ENCODE assay signal across 22 mouse cellular contexts in genomic region chr1:168272091-168272490, GRCm38 (mm10).
DNase-seq lines count a peak whose midpoint lies in the region; ATAC-seq lines count a peak whose summit lies in the region.
"Had no signal": no experiment of that assay in that cellular context is flagged by ENCODE, and none has a peak within 500 bp of the region (broad histone marks: within the 10 kb centered on the region; RNA-seq: fewer than 3 reads in every experiment).

No protein-coding gene starts in this region.

- H3K27me3 ChIP-seq in heart, embryonic 11.5 days (ENCODE audit: control insufficient read depth, insufficient read depth, low read length): no peaks in the 10 kb centered on the region
- no peaks in the 10 kb centered on the region for H3K27me3 ChIP-seq in megakaryocyte, embryonic 14.5 days (replicated peaks)
- H3K27me3 ChIP-seq: forebrain, embryonic 13.5 days; heart, embryonic 15.5 days; hindbrain, embryonic 15.5 days had no signal

- no peak overlapping the region for H3K4me3 ChIP-seq in heart, embryonic 11.5 days (ENCODE audit: low read depth, low read length)
- H3K4me3 ChIP-seq in megakaryocyte, embryonic 14.5 days (replicated peaks): peak overlapping the region; percentile 46
- H3K4me3 ChIP-seq: forebrain, embryonic 13.5 days; heart, embryonic 10.5 days; heart, embryonic 15.5 days; hindbrain, embryonic 15.5 days had no signal

- 79% methylated on average over 2 of the region's 2 CpGs for WGBS in heart, embryonic 11.5 days (ENCODE audit: insufficient replicate concordance)

- H3K9me3 ChIP-seq in heart, embryonic 11.5 days (replicated peaks; ENCODE audit: control insufficient read depth, low read length): no peaks in the 10 kb centered on the region
- no peaks in the 10 kb centered on the region for H3K9me3 ChIP-seq in megakaryocyte, embryonic 14.5 days
- H3K9me3 ChIP-seq: forebrain, embryonic 13.5 days; heart, embryonic 10.5 days; heart, embryonic 15.5 days; hindbrain, embryonic 15.5 days had no signal

- DNase-seq in cerebellum, adult 18-20 months: no peak
- peak; percentile 49 for DNase-seq in heart, adult 11 months
- no peak for DNase-seq in frontal cortex, postnatal 10 days (ENCODE audit: low spot score in 2 of 2)
- DNase-seq in adrenal gland, postnatal 14 days: no peak
- DNase-seq: adrenal gland, postnatal 25 days; B cell, adult 2 months; cerebellum, adult 11 months; cerebellum, postnatal 10 days; gastrocnemius, postnatal 36 days; heart, adult 18-20 months; heart, postnatal 14 days had no signal

- H3K27ac ChIP-seq in heart, embryonic 11.5 days (ENCODE audit: low read depth, low read length): no peak overlapping the region
- H3K27ac ChIP-seq: forebrain, embryonic 13.5 days; heart, embryonic 10.5 days; heart, embryonic 15.5 days; hindbrain, embryonic 15.5 days had no signal

- ATAC-seq in cerebellum, adult (ENCODE audit: insufficient number of reproducible peaks, low FRiP score, low TSS enrichment): peak; percentile 39; the same call in 1 of the 2 replicates
- no peak for ATAC-seq in heart, embryonic 11.5 days (replicated peaks; ENCODE audit: insufficient number of reproducible peaks, low FRiP score, low TSS enrichment)
- ATAC-seq in megakaryocyte, adult 5-6 weeks (ENCODE audit: poor library complexity, severe bottlenecking): no peak
- ATAC-seq: CD4-positive, CD25-positive, alpha-beta regulatory T cell, adult 4 months; forebrain, embryonic 13.5 days; intestine, embryonic 16.5 days had no signal

- H3K4me2 ChIP-seq in heart, embryonic 11.5 days: no peak overlapping the region
- H3K4me2 ChIP-seq: forebrain, embryonic 13.5 days; heart, embryonic 15.5 days; hindbrain, embryonic 15.5 days had no signal

- H3K36me3 ChIP-seq in heart, embryonic 11.5 days (ENCODE audit: control insufficient read depth, insufficient read depth, low read length): no peaks in the 10 kb centered on the region
- H3K36me3 ChIP-seq in megakaryocyte, embryonic 14.5 days (replicated peaks; ENCODE audit: low read length): peaks cover 52% of the 10 kb centered on the region
- H3K36me3 ChIP-seq: G1E; heart, embryonic 10.5 days; heart, embryonic 15.5 days; hindbrain, embryonic 15.5 days had no signal

- H3K9ac ChIP-seq in heart, embryonic 11.5 days (ENCODE audit: low read depth, low read length): no peak overlapping the region
- H3K9ac ChIP-seq: forebrain, embryonic 13.5 days; heart, embryonic 15.5 days; hindbrain, embryonic 15.5 days had no signal

- peaks cover 17% of the 10 kb centered on the region for H3K4me1 ChIP-seq in heart, embryonic 11.5 days (ENCODE audit: control insufficient read depth, insufficient read depth, low read length)
- H3K4me1 ChIP-seq in megakaryocyte, embryonic 14.5 days: peaks cover 99% of the 10 kb centered on the region
